Mouse (Mus musculus) olfactory bulb, adult 2 months (tissue): ENCODE measurements at regions not wholly inside any gene's neighbourhood (a gene's known extent, or its start where the extent isn't known, plus 50 kb on each side); places are given as distances from the start of the nearest gene placed in this dataset.

ENCODE experiments used
- CTCF ChIP-seq: fragments of 200-500 bp; IDR thresholded peaks from 2 replicates; pipeline ENCODE4 v1.5.1; 2012; ENCODE audit warnings: low read depth, mild to moderate bottlenecking, low read length, moderate library complexity; ENCODE audit not compliant: insufficient read depth
- POLR2A ChIP-seq: fragments of 200-500 bp; IDR thresholded peaks from 2 replicates; pipeline ENCODE4 v1.6.1; 2012; ENCODE audit warnings: mild to moderate bottlenecking, low read depth, low read length, moderate library complexity; ENCODE audit not compliant: insufficient read depth

GRCm38 (mm10) chr5:96913711-96914110 lies 83.8 kb upstream of the Bmp2k start:
- TF ChIP-seq CTCF, result no peak
- TF ChIP-seq POLR2A, result no peak
